ENCODE assay signal across 26 mouse cellular contexts in genomic region chr19:5991467-5991866, GRCm38 (mm10). TPM values are rescaled to one million over a fixed set of nuclear protein-coding genes. Genes with fewer than 3 reads are reported as not detected.
DNase-seq lines count a peak whose midpoint lies in the region; ATAC-seq and TF ChIP-seq lines count a peak whose summit lies in the region.
"Had no signal": no experiment of that assay in that cellular context is flagged by ENCODE, and none has a peak within 500 bp of the region (broad histone marks: within the 10 kb centered on the region; RNA-seq: fewer than 3 reads in every experiment).

No protein-coding gene starts in this region.

- H3K4me1 ChIP-seq in heart, embryonic 13.5 days = peaks cover 25% of the 10 kb centered on the region
- peaks cover 13% of the 10 kb centered on the region for H3K4me1 ChIP-seq in heart, embryonic 11.5 days (ENCODE audit: control insufficient read depth, insufficient read depth, low read length)
- H3K4me1 ChIP-seq in bone marrow, adult 2 months (ENCODE audit: control insufficient read depth, insufficient read depth, low read length) = peaks cover 16% of the 10 kb centered on the region
- peaks cover 71% of the 10 kb centered on the region for H3K4me1 ChIP-seq in megakaryocyte, embryonic 14.5 days

- no peak overlapping the region for H3K4me2 ChIP-seq in heart, embryonic 13.5 days
- H3K4me2 ChIP-seq in heart, embryonic 11.5 days = no peak overlapping the region
- H3K4me2 ChIP-seq: forebrain, embryonic 12.5 days; kidney, embryonic 15.5 days; limb, embryonic 12.5 days; neural tube, embryonic 12.5 days had no signal

- H3K9me3 ChIP-seq in heart, embryonic 13.5 days = no peaks in the 10 kb centered on the region
- no peaks in the 10 kb centered on the region for H3K9me3 ChIP-seq in heart, embryonic 11.5 days (replicated peaks; ENCODE audit: control insufficient read depth, low read length)
- H3K9me3 ChIP-seq in megakaryocyte, embryonic 14.5 days = no peaks in the 10 kb centered on the region
- H3K9me3 ChIP-seq: forebrain, embryonic 12.5 days; kidney, embryonic 15.5 days; limb, embryonic 12.5 days; neural tube, embryonic 12.5 days had no signal

- no peak overlapping the region for H3K4me3 ChIP-seq in heart, embryonic 13.5 days
- H3K4me3 ChIP-seq in heart, embryonic 11.5 days (ENCODE audit: low read depth, low read length) = no peak overlapping the region
- peak overlapping the region; percentile 35 for H3K4me3 ChIP-seq in bone marrow, adult 2 months (replicated peaks; ENCODE audit: control insufficient read depth, low read depth, low read length)
- peak overlapping the region; percentile 64 for H3K4me3 ChIP-seq in megakaryocyte, embryonic 14.5 days (replicated peaks)
- H3K4me3 ChIP-seq: forebrain, embryonic 12.5 days; kidney, embryonic 15.5 days; limb, embryonic 12.5 days; neural tube, embryonic 12.5 days had no signal

- no peak for TF ChIP-seq CTCF in bone marrow, adult 2 months (IDR thresholded peaks at IDR 0.05; ENCODE audit: control insufficient read depth, insufficient read depth, low read length)

- 77% methylated on average over 7 of the region's 7 CpGs for WGBS in heart, embryonic 13.5 days
- WGBS in heart, embryonic 11.5 days (ENCODE audit: insufficient replicate concordance) = 76% methylated on average over 7 of the region's 7 CpGs
- 66% methylated on average over 7 of the region's 7 CpGs for WGBS in bone marrow, adult 2 months

- TF ChIP-seq POLR2A in bone marrow, adult 2 months (IDR thresholded peaks at IDR 0.05; ENCODE audit: borderline replicate concordance, control insufficient read depth, low read depth, low read length) = no peak

- peak; percentile 66 for DNase-seq in 3134 (ENCODE audit: extremely low read depth, insufficient read length, low spot score)
- no peak for DNase-seq in c-Kit-positive CD71-positive TER-119-positive erythroid progenitor cells, embryonic 14.5 days (ENCODE audit: low spot score)
- no peak for DNase-seq in thymus, adult 18-20 months
- DNase-seq: adrenal gland, postnatal 14 days; cerebellum, adult 11 months; cerebellum, adult 9-11 months; kidney, adult 11 months; kidney, postnatal 36 days; layer of hippocampus, postnatal 36 days; lung, adult 2 months; lung, postnatal 14 days; midbrain, embryonic 14.5 days; right cerebral cortex, postnatal 25 days; spleen, adult 18-20 months; thymus, postnatal 4 days had no signal

- no peak for ATAC-seq in heart, embryonic 13.5 days (ENCODE audit: extremely low read depth, insufficient number of reproducible peaks, low FRiP score, low TSS enrichment)
- no peak for ATAC-seq in heart, embryonic 11.5 days (replicated peaks; ENCODE audit: insufficient number of reproducible peaks, low FRiP score, low TSS enrichment)

- H3K27me3 ChIP-seq in heart, embryonic 13.5 days (replicated peaks) = no peaks in the 10 kb centered on the region
- H3K27me3 ChIP-seq in heart, embryonic 11.5 days (ENCODE audit: control insufficient read depth, insufficient read depth, low read length) = no peaks in the 10 kb centered on the region
- no peaks in the 10 kb centered on the region for H3K27me3 ChIP-seq in megakaryocyte, embryonic 14.5 days (replicated peaks)
- H3K27me3 ChIP-seq: forebrain, embryonic 12.5 days; kidney, embryonic 15.5 days; limb, embryonic 12.5 days; neural tube, embryonic 12.5 days had no signal

- no peak overlapping the region for H3K27ac ChIP-seq in heart, embryonic 13.5 days (replicated peaks)
- no peak overlapping the region for H3K27ac ChIP-seq in heart, embryonic 11.5 days (ENCODE audit: low read depth, low read length)
- peak overlapping the region; percentile 90 for H3K27ac ChIP-seq in bone marrow, adult 2 months (ENCODE audit: control insufficient read depth, insufficient read depth, low read depth, low read length, poor library complexity)
- H3K27ac ChIP-seq: forebrain, embryonic 12.5 days; kidney, embryonic 15.5 days; limb, embryonic 12.5 days; neural tube, embryonic 12.5 days had no signal

- H3K36me3 ChIP-seq in heart, embryonic 13.5 days = peaks cover 20% of the 10 kb centered on the region; the same call in 1 of the 2 replicates
- H3K36me3 ChIP-seq in heart, embryonic 11.5 days (ENCODE audit: control insufficient read depth, insufficient read depth, low read length) = no peaks in the 10 kb centered on the region
- H3K36me3 ChIP-seq in megakaryocyte, embryonic 14.5 days (replicated peaks; ENCODE audit: low read length) = peaks cover 66% of the 10 kb centered on the region
- H3K36me3 ChIP-seq: forebrain, embryonic 12.5 days; limb, embryonic 12.5 days; neural tube, embryonic 12.5 days had no signal

- H3K9ac ChIP-seq in heart, embryonic 13.5 days = peak overlapping the region; percentile 14; the same call in 1 of the 2 replicates
- no peak overlapping the region for H3K9ac ChIP-seq in heart, embryonic 11.5 days (ENCODE audit: low read depth, low read length)
- H3K9ac ChIP-seq: forebrain, embryonic 12.5 days; kidney, embryonic 15.5 days; limb, embryonic 12.5 days; neural tube, embryonic 12.5 days had no signal

RNA-seq across cellular contexts. Expression of gene Slc22a20, which starts 5.5 kb away (rescaled TPM):
- polyA plus RNA-seq in heart, embryonic 13.5 days (2015; fragmentation: Nextera tagmentation; extraction: Ambion mirVana) = not detected in 2 replicates
- not detected in 2 replicates for polyA plus RNA-seq in heart, embryonic 11.5 days (2014; fragmentation: Nextera tagmentation; extraction: Ambion mirVana)
- polyA plus RNA-seq in bone marrow, adult 2 months (2011; ENCODE audit: insufficient read depth, insufficient read length, low replicate concordance, missing spikeins) = 0.80 TPM in 1 of 2 replicates, not detected in the other
- polyA plus RNA-seq in megakaryocyte, embryonic 14.5 days (2012; ENCODE audit: insufficient read depth, low replicate concordance) = not detected in 2 replicates
- polyA plus RNA-seq: brain, embryonic 14.5 days; forebrain, embryonic 12.5 days; gonadal fat pad, adult 2 months; heart, postnatal 0 days; kidney, embryonic 15.5 days; limb, embryonic 12.5 days; lung, adult 2 months; midbrain, embryonic 14.5 days; neural tube, embryonic 12.5 days had no signal

RNA-seq across cellular contexts. Expression of gene Capn1, which starts 24.2 kb away (rescaled TPM):
- polyA plus RNA-seq in heart, embryonic 13.5 days (2015; fragmentation: Nextera tagmentation; extraction: Ambion mirVana) = 5.3 and 6.0 TPM in 2 replicates
- 7.7 and 8.5 TPM in 2 replicates for polyA plus RNA-seq in heart, embryonic 11.5 days (2014; fragmentation: Nextera tagmentation; extraction: Ambion mirVana)
- polyA plus RNA-seq in bone marrow, adult 2 months (2011; ENCODE audit: insufficient read depth, insufficient read length, low replicate concordance, missing spikeins) = 59.9 and 139 TPM in 2 replicates
- polyA plus RNA-seq in megakaryocyte, embryonic 14.5 days (2012; ENCODE audit: insufficient read depth, low replicate concordance) = 66.2 and 91.7 TPM in 2 replicates

RNA-seq across cellular contexts. Expression of gene Pola2, which starts 27.5 kb away (rescaled TPM):
- polyA plus RNA-seq in heart, embryonic 13.5 days (2015; fragmentation: Nextera tagmentation; extraction: Ambion mirVana) = 47.2 and 49.5 TPM in 2 replicates
- 58.9 and 59.2 TPM in 2 replicates for polyA plus RNA-seq in heart, embryonic 11.5 days (2014; fragmentation: Nextera tagmentation; extraction: Ambion mirVana)
- 41.9 and 79.8 TPM in 2 replicates for polyA plus RNA-seq in bone marrow, adult 2 months (2011; ENCODE audit: insufficient read depth, insufficient read length, low replicate concordance, missing spikeins)
- 11.0 and 14.1 TPM in 2 replicates for polyA plus RNA-seq in megakaryocyte, embryonic 14.5 days (2012; ENCODE audit: insufficient read depth, low replicate concordance)

RNA-seq across cellular contexts. Expression of gene Syvn1, which starts 54.9 kb away (rescaled TPM):
- 17.6 and 18.6 TPM in 2 replicates for polyA plus RNA-seq in heart, embryonic 13.5 days (2015; fragmentation: Nextera tagmentation; extraction: Ambion mirVana)
- 19.5 and 22.1 TPM in 2 replicates for polyA plus RNA-seq in heart, embryonic 11.5 days (2014; fragmentation: Nextera tagmentation; extraction: Ambion mirVana)
- polyA plus RNA-seq in bone marrow, adult 2 months (2011; ENCODE audit: insufficient read depth, insufficient read length, low replicate concordance, missing spikeins) = 30.5 and 58.5 TPM in 2 replicates
- 129 and 202 TPM in 2 replicates for polyA plus RNA-seq in megakaryocyte, embryonic 14.5 days (2012; ENCODE audit: insufficient read depth, low replicate concordance)

Comparison
In these comparisons a context has a peak if more than half of its experiments do, and no peak if none do; other contexts are left out.
1. H3K4me3 ChIP-seq: peak in bone marrow, adult 2 months (single experiment) and megakaryocyte, embryonic 14.5 days (single experiment); none in heart, embryonic 13.5 days (single experiment) and heart, embryonic 11.5 days (single experiment).